Mouse (Mus musculus) forebrain, embryonic 14.5 days (tissue): ENCODE results near the gene Enpp5. TPM values are rescaled to one million over a fixed set of nuclear protein-coding genes. Genes with fewer than 3 reads are reported as not detected.

Experiments
- ATAC-seq: fragments of 200-750 bp; cut with Nextera tagmentation; 2 replicates; pipeline ENCODE4 v1.8.0; 2017; ENCODE audit warnings: mild to moderate bottlenecking, moderate library complexity
- DNase-seq: peaks from one replicate; pipeline ENCODE4 v3.0.0-alpha.2; 2015; ENCODE audit warnings: low spot score
- H3K27ac ChIP-seq: fragments of 300-500 bp; sonication (generic); 2 replicates; pipeline ENCODE4 v1.5.1; 2014; ENCODE audit warnings: low read depth, mild to moderate bottlenecking, control low read depth, low read length, moderate library complexity
- H3K27me3 ChIP-seq: fragments of 300-500 bp; sonication (generic); replicated peaks from 2 replicates; pipeline ENCODE4 v1.6.1; 2014; ENCODE audit warnings: low read length, control low read depth, mixed read lengths; ENCODE audit not compliant: control insufficient read depth, insufficient read depth
- H3K36me3 ChIP-seq: fragments of 300-500 bp; sonication (generic); 2 replicates; pipeline ENCODE4 v1.6.1; 2014; ENCODE audit warnings: low read length, control low read depth; ENCODE audit not compliant: control insufficient read depth, insufficient read depth
- H3K4me1 ChIP-seq: fragments of 300-500 bp; sonication (generic); 2 replicates; pipeline ENCODE4 v1.6.1; 2014; ENCODE audit warnings: antibody characterized with exemption, low read length, control low read depth; ENCODE audit not compliant: control insufficient read depth, insufficient read depth
- H3K4me2 ChIP-seq: fragments of 300-500 bp; sonication (generic); 2 replicates; pipeline ENCODE4 v1.6.1; 2014; ENCODE audit warnings: mild to moderate bottlenecking, control low read depth, low read length
- H3K4me3 ChIP-seq: fragments of 300-500 bp; sonication (generic); 2 replicates; pipeline ENCODE4 v1.5.1; 2014; ENCODE audit warnings: low read depth, low read length, control low read depth
- H3K9ac ChIP-seq: fragments of 300-500 bp; sonication (generic); 2 replicates; pipeline ENCODE4 v1.6.1; 2014; ENCODE audit warnings: mild to moderate bottlenecking, low read length, control low read depth, moderate library complexity
- H3K9me3 ChIP-seq: fragments of 300-500 bp; sonication (generic); replicated peaks from 2 replicates; pipeline ENCODE4 v1.6.1; 2016; ENCODE audit warnings: low read length, control low read depth, mixed read lengths; ENCODE audit not compliant: control insufficient read depth
- WGBS: fragments of 180-500 bp; shearing (Covaris S2); extraction: QIAGEN DNeasy Blood & Tissue Kit; methylation state at CpG from one replicate; pipeline ENCODE4 v1.1.7; 2014; 5-methylcytosine and 5-hydroxymethylcytosine counted together
- polyA plus RNA-seq: library from polyadenylated mRNA; unstranded; fragments of >200 nt; fragmentation: Nextera tagmentation; extraction: Ambion mirVana; gene quantifications from 2 replicates; pipeline ENCODE4 v1.2.1, GENCODE M21; 2014

Enpp5 gene
- polyA plus RNA-seq, 1 experiment from 2014 or later: 38.4 TPM

GRCm38 (mm10) chr17:44136018-44136417 lies 57.4 kb downstream of the Enpp5 start:
- Histone ChIP-seq H3K4me1 (no peaks in the 10 kb centered on the region), H3K36me3 (no peaks in the 10 kb centered on the region), H3K4me2 (no peak overlapping the region), H3K27me3 (no peaks in the 10 kb centered on the region), H3K9ac (no peak overlapping the region), H3K9me3 (no peaks in the 10 kb centered on the region), H3K4me3 (no peak overlapping the region), H3K27ac (no peak overlapping the region)
- DNase-seq: no peak
- 84% methylated on average over 8 of the region's 8 CpGs for WGBS
- no peak for ATAC-seq

Other genes starting within 250 kb of the Enpp5 start
- gene Enpp4, start 27.0 kb downstream of the Enpp5 start, polyA plus RNA-seq: 4.4 and 4.5 TPM in 2 replicates
- gene Clic5, start 109.8 kb downstream of the Enpp5 start, polyA plus RNA-seq: 0.04 and 0.12 TPM in 2 replicates